Mouse (Mus musculus): Measurements from ENCODE around the gene Disp2.

The Disp2 gene

DNA sequence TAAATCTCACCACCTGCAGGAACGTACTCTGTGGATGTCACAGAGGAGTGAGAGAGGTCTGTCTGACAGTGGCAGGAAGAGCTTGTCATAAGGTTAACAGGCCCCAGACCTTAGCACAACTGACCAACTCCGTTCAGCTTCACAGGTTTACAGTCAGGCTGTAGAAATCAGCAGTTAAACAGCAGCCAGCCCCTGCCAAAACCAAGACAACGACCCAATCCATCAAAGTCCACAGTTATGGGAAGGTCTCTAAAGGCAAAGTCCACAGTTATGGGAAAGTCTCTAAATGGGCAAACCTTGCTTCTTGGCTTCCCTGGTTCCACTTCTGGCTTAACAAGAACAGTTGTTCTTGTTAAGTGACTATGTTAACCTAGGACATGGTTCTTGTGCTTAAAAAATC lies 64.9 kb downstream of the Disp2 start:
- no peak for DNase-seq (ENCODE audit: low read depth, low spot score)

DNA sequence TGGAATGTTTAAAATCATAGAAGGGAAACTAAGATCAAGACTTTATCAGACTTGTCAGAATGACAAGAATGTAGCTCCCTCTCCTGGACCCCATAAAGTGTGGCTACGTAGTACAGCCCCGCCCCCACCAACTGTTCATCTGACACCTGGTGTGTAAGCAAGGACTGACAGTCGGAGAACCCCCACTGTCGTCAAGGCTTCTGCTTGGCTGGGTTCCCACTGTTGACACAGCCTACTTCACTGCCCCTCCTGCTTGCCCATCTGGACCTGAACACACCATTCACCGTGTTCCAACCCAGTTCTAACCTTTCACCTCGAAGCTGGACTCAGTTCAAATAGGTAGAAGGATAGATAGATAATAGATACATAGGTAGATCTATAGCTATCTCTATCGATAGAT lies 66.7 kb downstream of the Disp2 start:
- no peak for DNase-seq (ENCODE audit: low read depth, low spot score)

DNA sequence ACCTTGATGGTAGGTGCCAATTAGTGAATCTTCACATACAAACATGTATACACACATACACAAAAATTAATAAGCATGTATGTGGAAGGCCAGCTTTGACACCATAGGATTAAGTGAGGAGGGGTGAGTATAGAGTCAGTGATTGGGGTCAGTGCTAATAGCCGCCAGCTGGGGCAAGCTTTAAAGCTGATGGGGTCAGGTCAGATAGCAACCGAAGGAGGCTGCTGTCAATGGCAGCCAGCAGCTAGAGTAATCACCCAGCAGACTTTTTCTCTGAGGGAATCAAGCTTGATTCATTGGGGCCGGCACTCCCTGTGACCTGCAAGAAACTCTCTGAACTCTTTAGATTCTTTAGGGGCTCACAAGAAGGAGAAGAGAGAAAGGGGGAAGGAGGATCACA lies 72.2 kb downstream of the Disp2 start:
- no peak for DNase-seq (ENCODE audit: low read depth, low spot score)

All from brain, embryonic 18.5 days (tissue).